Mouse (Mus musculus) small intestine, adult 2 months (tissue): ENCODE data around the gene Muc20.

Source experiments
- CTCF ChIP-seq: fragments of 200-500 bp; IDR thresholded peaks from 2 replicates; pipeline ENCODE4 v1.5.1; 2012; ENCODE audit warnings: low read depth, mild to moderate bottlenecking, control low read depth, inconsistent platforms, low read length, moderate library complexity, mixed read lengths; ENCODE audit not compliant: insufficient replicate concordance, insufficient read length; ENCODE audit errors: extremely low read depth
- POLR2A ChIP-seq: fragments of 200-500 bp; IDR thresholded peaks from 2 replicates; pipeline ENCODE4 v1.6.1; 2012; ENCODE audit warnings: low read depth, mild to moderate bottlenecking, control low read depth, inconsistent platforms, low read length, moderate library complexity

GRCm38 (mm10) chr16:32766904-32767303, 30.3 kb downstream of the Muc20 start:
- TF ChIP-seq POLR2A (no peak), CTCF (no peak)
